Mouse (Mus musculus): ENCODE data around the gene Mgat2.

Gene Mgat2

DNA sequence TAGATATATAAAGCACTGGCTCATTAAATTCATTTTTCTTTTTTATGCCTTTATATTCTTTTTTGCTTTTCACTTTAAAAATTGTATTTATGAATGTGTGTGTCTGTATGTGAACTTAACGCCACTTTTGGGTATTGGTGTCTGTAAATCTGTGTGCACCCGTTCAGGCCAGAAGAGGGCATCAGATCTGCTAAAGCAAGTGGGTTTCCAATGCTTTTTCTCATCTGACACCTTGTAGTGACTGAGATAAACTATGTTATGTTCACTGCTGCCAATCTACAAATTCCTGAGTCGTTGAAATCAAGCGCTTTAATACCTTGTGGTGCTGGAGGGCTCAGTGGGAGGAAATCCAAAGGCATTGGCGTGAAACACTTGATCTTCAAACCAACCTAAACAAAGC lies 27.1 kb downstream of the Mgat2 start:
- DNase-seq (ENCODE audit: extremely low read depth, low read depth) = no peak

GRCm38 (mm10) chr12:69213186-69213777 lies 29.3 kb downstream of the Mgat2 start:
- DNase-seq (ENCODE audit: extremely low read depth, low read depth) = no peak

DNA sequence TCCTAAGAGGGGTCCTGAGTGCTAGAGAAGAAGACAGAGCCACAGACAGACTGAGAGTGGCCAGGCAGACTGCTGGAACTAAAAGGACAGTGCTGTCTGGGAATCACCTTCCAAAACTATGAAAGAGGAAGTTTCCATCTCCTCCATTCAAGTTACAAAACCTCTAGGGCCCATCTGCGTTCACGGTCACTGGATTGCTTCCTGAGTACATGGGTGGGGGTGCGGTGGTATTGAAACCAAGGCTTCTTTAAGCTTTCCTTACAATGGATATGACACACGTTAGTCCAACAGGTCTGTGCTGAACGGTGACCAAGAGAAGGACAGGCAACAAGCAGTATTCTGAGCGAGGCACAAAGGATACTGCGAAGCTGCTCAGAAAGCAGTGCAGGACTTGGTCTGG lies 30.4 kb downstream of the Mgat2 start:
- DNase-seq (ENCODE audit: extremely low read depth, low read depth) = no peak

DNA sequence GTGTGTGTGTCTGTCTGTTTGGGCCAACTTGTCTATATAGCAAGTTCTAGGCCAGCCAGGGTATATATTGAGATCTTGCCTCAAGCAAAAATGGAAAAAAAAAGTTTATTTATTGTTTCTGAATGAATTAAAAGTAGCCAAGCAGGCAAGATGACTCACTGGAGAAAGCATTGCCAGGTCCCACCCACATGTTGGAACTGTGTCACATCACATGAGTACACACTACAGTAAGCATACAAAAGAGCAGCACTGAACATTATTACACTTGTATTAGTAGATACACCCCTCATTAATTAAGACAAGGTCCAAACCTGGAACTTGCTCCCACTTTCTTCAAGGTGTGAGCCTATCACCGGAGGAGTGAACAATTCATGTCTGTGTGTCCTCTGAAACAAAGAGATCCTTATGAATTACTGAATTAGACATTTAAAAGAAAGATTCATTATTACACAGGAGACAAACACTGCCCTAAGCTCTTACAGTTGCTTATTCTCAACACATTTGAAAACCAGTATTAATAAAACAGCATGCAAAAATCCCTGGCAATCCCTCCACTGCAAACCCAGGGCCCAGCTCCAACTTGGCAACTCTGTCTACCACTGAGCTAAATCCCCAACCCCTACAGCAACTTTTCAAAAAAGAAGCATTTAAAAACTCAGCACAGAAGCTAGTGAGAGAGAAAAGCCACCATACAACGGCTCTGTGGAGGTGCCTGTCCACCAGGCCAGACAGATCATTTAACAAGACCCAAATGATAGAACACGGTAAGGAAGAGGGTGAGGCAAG lies 31.2 kb downstream of the Mgat2 start:
- DNase-seq (ENCODE audit: extremely low read depth, low read depth) = no peak

- no peak for DNase-seq (ENCODE audit: extremely low read depth, low read depth)
These were observed 32.6 kb downstream of the Mgat2 start for GRCm38 (mm10) chr12:69216587-69216986.

DNA sequence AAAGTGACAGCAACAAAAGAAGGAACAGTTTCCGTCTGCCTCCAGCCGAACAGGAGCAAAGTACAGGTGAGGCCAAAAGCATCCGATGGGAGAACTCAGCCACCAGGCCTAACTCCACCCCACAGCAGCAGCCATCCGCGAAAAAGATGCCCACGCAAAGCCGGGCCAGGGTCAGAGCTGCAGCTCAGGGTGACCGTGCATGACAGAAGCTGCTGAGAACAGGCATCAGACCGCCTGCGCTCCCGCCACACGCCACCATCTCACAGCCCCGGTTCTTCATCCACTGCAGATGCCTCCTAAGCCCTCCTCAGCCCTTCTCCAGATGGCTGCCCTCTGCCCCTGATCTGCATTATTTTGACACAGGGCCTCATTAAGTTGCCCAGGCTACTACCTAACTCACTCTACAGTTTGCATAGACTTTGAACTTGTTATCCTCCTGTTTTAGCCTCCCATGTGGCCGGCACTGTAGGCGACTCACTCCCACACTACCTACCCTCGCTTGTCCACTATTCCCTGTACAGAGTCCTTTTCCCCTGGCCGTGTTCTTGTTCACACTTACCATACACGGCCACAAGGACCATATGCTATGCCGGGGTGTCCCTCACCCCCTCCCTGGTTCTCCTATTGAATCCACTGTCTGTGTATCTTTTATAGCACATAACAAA lies 36.8 kb downstream of the Mgat2 start:
- no peak for DNase-seq (ENCODE audit: extremely low read depth, low read depth)

GRCm38 (mm10) chr12:69227776-69228466 lies 44.0 kb downstream of the Mgat2 start, which contains the start of gene Pole2:
Pole2 (minus strand) TSS chr12:69228195.
- peak; percentile 60 for DNase-seq (ENCODE audit: extremely low read depth, low read depth)

DNA sequence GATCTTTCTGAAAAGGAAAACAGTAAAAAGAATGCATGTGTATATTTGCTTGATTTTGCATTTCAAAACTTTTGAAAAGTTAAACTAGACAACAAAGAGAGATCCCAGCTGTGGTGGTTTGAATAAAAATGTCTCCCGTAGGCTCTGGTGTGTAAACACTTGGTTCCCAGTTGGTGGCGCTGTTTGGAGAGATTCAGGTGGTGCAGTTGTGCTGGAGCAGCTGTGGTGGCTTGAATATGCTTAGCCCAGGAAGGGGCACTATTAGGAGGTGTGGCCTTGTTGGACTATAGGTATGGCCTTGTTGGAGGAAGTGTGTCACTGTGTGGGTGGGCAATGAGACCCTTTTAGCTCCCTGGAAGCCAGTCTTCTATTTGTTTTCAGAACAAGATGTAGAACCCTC lies 45.3 kb downstream of the Mgat2 start:
- peak; percentile 44 for DNase-seq (ENCODE audit: extremely low read depth, low read depth)

GRCm38 (mm10) chr12:69235782-69236181 lies 51.8 kb downstream of the Mgat2 start:
- DNase-seq (ENCODE audit: extremely low read depth, low read depth) = no peak

Data from MEL-GATA-1-ER (cell line).